Mouse (Mus musculus): ENCODE results near the gene Srpk2.

DNA sequence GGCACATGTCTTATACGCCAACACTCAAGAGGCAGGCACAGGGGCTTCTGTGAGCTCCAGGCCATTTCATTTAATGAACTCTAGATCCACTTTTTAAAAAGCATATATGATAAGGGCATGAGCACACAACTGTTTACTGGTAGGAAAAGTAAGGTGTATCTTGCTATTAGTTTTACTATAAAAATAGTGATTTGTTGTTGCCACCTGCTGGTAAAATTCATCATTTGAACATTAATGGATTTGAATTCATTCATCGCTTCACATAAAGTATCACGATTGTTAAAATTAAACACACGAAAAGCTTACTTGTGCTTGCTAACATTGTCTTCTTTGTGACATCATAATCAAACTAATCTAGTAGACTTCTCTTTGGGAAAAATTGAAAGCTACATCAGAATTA is 27.8 kb downstream of the Srpk2 start:
- TF ChIP-seq GATA1 (IDR thresholded peaks at IDR 0.05; ENCODE audit: low read length) (no peak), TAL1 (IDR thresholded peaks at IDR 0.05; ENCODE audit: low read length) (no peak)
